Mouse (Mus musculus): ENCODE measurements around the gene Aco1.

DNA sequence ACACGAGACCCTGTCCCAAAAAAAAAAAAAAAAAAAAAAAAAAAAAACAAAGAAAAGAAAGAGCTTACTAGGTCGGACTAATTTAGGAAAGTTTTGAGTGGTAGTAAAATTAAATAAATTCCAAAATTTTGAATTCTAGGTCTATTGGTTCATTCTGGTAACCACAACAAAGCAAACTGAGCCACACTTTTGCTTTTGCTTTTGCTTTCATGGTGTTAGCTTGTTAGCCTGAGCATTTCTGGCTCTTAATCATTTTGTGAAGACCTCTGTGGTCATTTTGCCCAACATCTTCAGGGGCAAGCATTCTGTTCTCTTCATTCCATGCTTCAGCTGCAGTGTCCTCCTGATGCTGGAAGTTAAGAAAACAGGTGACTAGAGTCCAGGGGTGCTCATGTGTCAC is 29.5 kb downstream of the Aco1 start:
- TF ChIP-seq POLR2A (IDR thresholded peaks at IDR 0.05; ENCODE audit: low read depth, low read length) (no peak), CTCF (IDR thresholded peaks at IDR 0.05; ENCODE audit: extremely low read depth, insufficient read length, insufficient replicate concordance, low read depth, low read length) (no peak)

Measured in small intestine, adult 2 months (tissue).